Mouse (Mus musculus): ENCODE measurements around the gene Dnaic1.

Dnaic1 gene

DNA sequence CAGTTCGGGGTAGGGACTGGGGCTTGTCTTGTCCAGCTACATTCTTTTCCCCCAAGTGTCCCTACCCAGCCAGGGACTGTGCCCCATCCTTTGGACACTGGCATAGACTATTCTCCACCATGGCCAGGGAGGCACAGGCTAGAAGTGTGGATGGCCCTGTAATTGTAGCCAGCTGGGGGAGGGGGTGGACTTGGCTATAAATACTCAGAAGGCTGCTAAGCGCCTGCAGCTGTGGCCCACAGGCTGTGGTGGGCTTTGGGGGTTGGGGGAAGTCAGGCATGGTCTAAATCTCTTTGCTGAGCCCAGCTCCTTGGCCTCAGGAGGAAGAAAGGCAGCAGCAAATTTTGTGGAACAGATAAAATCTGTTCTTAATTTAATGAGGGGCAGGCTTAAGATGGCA, 66.3 kb downstream of the Dnaic1 start:
- no peak for DNase-seq (ENCODE audit: low spot score in 2 of 2)

DNA sequence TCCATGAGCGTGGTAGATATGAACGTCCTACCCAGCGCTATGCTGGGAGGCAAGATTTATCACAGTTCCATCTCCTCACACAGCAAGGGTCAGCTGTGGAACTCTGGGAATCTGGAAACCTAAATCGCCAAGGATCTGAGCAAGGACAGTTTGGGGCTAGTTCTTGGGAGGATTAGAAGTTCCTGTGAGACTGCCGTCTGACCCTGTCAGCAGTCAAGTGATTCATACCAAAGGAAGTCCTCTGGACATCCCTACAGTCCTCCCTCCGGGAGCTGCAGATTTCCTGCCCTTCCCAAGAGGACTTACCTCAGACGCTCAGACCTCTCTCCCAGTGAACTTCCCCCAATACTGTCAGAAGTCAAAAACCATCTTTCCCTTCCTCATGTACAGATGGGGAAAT, 66.8 kb downstream of the Dnaic1 start:
- no peak for DNase-seq (ENCODE audit: low spot score in 2 of 2)

DNA sequence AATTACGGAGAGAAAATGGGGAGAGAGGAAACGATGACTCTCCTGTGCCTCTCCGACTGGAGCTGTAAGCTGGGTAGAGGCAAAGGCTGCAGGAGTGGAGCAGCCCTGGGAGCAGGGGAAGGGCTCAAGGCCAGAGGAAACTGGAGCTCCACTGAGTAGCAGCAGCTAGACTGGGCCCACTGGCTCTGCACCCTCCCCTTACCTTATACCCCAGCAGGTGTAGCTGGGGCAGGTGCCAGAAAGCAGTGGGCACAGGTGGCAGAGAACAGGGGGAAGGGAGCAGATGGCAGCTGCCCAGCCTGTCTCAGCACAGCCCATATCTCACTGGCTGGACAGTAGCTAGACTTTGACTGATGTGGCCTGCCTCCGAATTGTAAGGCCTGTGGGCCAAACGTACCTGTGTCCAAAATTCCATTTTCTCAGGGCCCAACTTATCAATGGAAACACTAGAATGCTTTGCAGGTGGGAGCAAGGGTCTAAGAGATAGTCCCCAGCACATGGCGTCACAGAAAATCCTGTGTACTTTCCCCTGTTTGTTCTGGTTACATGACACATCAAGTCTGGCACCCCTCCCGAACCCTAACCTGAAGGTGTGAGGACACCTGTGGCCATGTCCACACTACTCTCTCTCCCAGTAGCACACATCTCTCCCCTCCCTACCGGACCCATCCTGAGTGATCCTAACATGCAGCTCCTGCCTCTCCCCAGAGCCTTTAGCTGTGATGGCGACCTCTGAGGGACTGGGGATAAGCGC, 67.5 kb downstream of the Dnaic1 start:
- no peak for DNase-seq (ENCODE audit: low spot score in 2 of 2)

DNA sequence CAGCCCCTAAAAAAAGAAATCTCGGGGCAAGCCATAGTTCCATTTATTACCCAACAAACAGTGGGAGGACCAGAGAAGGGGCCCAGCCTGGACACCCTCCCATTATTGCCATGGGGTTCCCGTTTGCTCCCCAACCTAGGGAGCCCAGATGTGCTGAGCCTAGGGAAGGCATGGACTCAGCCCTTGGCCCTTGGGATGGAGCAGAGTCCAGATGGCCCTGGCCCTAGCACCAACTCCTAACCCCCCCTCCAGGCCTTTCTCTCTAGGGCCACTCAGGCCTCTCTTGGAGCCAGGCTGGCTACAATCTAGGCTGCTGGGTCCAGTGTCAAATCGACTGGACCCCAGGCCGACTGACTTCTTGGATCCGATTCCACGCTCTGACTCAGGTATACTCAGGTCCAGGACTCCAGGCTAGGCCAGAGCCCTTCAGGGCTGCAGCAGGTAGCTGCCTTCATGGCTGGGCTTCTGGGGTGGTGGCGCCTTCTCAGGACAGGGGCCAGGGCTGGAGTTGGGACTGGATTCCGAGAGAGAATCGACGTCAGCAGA, 68.7 kb downstream of the Dnaic1 start:
- no peak for DNase-seq (ENCODE audit: low spot score in 2 of 2)

DNA sequence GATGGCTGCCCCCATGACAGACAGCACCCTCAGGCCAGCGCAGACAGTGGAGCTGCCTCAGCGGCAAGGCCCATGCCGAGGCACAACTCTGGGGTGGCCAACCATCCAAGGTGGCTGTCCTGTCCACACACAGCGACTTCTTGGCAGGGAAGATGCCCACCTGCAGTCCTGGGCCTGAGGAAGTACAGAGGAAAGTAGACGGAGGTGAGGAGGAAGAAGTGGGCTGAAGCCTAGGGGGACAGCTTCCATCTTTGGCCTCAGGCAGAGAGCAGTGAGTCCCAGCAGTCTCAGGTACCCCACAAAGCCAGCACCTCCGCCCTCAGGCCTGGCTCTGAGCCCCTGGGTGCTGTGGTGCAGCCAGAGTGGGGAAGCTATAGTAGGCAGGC, 69.2 kb downstream of the Dnaic1 start:
- DNase-seq (ENCODE audit: low spot score in 2 of 2): no peak

DNA sequence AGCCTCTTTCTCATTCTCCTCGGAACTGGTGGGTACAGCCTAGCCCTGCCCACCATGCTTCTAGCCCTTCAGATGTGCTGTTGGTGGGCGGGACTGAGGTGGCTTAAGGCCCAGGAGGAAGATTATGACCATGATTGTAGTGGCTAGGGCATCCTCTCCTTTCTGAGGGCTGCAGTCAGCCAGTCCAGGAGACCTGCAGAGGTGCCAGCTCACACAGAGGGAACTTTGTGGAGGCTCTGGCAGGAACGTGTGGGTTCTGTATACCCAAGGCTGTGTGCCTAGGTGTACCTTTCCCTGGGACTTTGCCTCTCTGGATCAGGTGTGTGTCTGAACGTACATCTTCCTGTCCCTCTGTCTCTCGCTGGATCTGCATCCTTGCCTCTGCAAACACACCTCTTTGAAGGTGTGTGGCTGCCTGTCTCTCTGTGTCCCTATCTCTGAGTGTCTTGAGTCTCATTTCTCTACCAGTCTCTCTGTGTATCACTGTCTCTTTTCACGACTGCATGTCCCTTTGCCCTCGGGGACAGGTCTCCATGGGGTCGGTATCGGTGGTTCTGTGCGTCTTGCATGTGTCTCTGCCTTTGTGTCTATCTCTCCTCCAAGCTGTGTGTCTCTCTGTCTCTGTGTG, 69.8 kb downstream of the Dnaic1 start:
- no peak for DNase-seq (ENCODE audit: low spot score in 2 of 2)

DNA sequence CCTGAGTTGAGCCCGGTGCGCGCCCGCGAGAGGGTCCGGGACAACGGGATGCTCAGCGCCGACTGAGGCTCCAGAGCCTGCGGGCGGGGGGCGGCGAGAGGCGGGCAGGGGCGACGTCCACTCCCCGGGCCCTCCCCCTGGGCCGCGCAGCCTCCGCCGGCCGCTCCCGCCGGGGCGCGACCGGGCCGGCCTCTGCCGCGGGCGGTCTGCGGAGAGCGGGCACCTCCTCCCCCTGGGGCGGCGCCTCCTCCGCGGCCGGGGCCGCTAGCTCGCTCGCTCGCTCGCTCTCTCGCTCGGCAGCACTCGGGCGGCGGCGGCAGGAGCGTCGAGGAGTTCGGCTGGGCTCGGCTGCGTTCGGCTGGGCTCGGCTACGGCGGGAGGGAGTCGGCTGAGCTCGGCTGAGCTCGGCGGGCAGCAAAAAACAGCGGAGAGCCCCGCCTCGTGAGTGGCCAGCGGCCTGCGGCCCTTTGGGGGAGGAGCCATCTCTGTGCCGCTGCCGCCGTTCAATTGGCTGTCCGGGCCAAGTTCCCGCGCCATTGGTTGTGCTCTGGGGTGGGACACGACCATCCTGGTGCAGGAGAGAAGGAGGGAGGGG, 70.4 kb downstream of the Dnaic1 start, which contains the start of gene Enho:
Enho (minus strand) TSS at position 412 of the 595 bp plus-strand sequence.
- peak; percentile 89 to 93 for DNase-seq (ENCODE audit: low spot score in 2 of 2)

DNA sequence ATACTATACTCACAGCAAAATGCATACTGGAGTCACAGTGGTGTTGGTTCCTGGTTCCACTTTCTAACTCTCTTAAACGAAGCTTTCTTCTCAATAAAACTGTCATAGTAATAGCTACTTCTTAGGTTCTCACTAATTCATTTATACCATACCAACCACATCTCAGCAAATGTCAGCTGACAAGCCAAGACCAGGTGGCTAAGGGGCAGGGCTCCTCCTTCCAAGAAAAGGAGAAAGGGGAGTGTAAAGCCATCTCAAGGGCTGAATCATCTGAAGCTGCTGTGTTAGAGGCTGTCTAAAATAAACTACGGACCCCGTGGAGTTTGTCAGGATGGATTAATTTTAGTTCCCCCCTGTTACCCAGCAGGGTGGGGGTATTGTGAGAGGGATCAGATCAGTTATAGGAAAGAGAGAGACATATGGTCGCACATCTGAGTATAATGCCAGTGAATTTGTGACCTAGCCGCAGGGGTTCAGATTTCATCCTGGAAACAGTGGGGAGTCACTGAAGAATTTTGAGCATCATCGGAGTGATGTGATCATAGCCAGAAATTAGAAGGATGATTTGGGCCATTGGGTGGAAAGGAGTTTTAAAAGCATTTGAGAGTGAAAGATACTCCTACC, 71.7 kb downstream of the Dnaic1 start:
- DNase-seq (ENCODE audit: low spot score in 2 of 2): no peak

DNA sequence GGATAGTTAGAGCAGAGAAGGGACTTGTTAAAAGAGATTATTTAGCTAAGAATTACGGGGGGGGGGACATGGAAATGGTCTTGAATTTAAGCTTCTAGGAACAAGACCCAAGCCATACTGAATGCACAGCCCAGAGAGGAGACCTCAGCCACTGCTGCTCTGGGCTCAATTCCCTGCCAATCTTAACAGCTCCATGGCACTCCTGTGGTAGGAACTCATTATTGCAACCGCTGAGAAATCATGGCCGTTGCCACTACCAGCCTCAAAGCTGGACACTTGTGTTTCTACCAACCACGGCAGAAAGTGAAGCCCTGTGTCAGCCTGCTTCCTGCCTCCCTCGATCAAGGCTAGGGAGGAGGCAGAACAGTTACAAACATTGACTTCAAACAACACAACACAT, 75.9 kb downstream of the Dnaic1 start:
- peak in 1 of 2 experiments; percentile 42 for DNase-seq (ENCODE audit: low spot score in 2 of 2)

DNA sequence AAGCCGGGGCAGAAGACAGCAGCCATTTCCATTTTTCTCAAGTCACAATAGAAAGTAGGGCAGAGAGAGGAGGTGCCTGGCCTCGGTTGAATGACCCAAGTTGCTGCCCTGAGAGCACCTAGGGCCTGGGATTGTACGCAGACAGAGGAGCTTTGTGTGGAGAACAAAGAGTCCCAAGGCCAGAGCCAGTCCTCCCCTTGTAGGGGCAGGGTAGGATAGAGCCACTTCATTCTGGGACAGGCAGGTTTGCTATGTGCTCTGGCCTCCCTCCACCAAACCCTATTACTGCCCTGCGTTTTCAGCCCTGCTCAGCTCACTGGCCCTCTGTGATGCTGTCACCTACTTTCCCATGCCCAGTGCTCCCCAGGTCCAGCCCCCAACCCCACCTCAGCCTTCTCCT, 78.6 kb downstream of the Dnaic1 start:
- no peak for DNase-seq (ENCODE audit: low spot score in 2 of 2)

DNA sequence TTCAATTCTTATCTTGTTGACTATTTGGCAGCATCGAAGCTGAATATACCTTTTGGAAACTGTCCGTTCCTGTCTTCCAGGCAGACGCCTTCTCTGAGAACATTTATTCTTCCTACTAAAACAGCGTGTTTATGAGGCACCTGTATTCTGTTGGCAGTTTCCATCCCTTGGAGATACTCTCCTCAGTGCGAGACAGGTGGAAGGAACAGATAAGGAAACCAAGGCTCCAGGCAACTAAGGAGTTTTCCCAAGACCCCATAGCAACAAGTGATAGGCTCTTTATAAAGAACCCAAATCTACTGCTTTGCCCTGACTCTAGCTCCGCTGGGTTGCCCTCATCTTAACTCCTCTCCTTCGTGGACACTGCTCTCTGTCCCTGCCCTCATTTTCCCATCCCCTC, 79.1 kb downstream of the Dnaic1 start:
- no peak for DNase-seq (ENCODE audit: low spot score in 2 of 2)

DNA sequence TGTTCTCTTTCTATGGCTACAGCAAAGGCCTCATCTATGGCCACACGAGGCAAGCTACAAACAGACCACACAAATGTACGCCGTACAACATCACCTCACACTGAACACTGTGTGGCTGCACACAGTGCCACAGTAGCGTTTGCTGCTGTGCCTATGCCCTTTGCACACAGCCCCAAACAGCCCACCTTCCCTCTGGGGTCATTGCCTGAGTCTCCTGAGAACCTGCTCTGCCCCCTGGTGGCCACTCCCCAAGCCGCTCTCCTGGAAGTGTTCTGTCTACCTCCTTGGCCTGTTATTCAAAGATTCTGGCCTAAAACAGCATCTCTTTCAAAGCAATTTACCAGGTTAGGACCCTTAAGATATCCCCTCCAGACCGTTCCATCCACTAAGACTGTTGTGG, 83.7 kb downstream of the Dnaic1 start:
- DNase-seq (ENCODE audit: low spot score in 2 of 2): peak in 1 of 2 experiments; percentile 73

DNA sequence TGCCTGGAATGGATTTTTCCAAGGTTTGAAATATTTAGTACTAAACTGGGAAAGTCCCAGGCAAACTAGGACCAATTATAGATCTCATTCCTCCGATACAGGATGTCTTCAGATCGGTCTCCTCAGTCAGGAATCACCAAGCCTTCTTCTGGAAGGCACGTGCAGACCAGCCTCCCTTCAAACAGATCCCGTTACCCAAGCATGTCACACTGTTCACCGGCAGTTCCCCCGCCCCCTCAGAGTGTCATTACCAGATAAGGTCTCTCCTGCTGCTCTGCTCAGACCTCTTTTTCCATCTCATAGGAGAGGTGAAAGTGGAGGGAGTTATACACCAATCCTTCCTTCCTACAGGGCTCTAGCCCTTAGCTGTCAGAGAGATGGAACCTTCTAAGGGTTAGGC, 84.2 kb downstream of the Dnaic1 start:
- no peak for DNase-seq (ENCODE audit: low spot score in 2 of 2)

DNA sequence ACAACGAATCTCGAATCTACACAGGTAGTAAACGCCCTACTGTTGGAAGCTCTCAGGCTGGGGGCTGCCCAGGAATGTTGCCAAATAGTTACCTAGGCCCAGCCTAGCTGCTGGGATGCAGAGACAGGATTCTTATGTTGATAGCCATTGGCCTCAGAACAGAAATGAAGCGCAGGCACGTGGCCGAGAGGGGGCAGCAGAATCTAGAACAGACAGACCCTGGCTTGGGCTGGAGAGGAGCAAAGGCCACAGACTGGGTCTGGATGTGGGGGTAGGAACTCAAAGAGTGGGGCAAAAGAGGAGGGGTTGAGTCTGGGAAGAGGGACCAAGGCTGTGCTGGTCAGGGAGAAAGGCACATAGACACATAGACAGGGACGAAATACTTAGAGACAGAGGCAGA, 84.6 kb downstream of the Dnaic1 start:
- DNase-seq (ENCODE audit: low spot score in 2 of 2): peak in 1 of 2 experiments; percentile 53

DNA sequence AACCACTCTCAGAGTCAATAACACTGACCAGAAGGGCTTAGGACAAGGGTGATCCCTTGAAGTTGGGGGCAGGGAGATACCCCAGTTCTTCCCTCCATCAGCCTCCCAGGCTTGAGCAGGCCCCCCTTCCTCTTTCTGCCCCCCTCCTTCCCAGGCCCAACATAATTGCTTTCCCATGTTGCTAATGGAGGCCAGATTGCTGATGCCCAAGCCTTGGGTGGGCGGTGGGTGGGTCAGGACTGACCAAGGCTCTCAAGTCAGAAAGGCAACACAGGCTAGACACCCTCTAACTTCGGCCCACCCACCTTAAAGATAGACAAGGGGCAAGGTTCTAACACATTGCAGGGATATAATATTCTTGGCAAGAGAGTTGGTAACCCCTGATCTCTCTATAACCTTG, 86.0 kb downstream of the Dnaic1 start:
- no peak for DNase-seq (ENCODE audit: low spot score in 2 of 2)

DNA sequence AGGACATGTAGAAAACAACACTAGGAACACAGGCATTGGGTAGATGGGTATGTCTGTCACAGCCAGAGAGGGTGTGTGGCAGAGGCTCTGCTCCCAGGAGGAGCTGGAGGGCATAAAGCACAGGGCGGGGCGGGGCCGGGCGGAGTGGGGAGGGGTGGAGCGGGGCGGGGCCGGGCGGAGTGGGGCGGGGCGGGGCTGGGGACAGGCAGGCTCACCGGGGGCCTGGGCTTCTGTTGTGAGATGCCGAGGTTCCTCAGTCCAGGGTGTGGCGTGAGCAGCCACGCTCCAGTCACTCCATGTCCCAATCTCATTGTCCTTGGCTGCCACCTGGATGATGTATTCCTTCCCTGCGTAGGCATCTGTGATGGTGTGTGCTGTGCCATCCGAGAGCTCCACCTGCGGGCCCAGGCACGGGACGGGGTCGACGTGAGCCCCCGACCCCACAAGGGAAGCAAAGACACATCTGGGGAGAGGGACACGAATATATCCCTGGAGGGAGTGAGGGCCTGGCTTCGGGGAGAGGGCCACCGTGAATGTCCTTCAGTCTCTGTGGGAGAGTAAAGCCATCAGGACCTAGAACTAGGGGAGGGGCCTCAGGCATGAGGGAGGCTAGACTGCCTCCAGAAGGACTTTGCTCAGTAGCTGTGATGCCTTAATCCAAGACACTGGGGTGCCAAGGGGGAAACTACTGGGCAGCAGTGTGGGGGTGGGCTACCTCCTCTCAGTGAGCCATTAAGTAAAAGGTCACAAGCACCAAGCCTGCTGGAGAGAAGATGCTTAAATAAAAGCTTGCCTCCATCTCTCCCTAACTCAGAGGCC, 89.2 kb downstream of the Dnaic1 start:
- no peak for DNase-seq (ENCODE audit: low spot score in 2 of 2)

DNA sequence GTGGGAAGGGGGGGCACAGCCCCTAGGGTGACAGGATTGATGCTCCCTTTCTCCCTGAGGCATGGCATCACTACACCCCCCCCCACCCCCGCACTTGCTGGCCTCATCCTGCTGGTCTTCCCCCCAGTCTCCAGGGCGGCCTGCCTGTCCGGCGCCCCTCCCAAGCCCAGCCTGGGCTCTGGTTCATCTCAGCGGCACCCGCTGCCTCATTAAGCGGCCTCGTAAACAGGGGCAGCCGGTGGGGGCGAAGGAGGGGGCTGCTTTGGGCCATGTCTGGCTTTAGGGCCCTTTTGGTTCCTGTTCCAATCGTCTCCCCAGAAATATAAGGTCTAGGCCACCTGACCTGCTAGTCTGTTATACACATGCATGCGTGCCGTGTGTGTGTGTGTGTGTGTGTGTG, 90.0 kb downstream of the Dnaic1 start:
- no peak for DNase-seq (ENCODE audit: low spot score in 2 of 2)

DNA sequence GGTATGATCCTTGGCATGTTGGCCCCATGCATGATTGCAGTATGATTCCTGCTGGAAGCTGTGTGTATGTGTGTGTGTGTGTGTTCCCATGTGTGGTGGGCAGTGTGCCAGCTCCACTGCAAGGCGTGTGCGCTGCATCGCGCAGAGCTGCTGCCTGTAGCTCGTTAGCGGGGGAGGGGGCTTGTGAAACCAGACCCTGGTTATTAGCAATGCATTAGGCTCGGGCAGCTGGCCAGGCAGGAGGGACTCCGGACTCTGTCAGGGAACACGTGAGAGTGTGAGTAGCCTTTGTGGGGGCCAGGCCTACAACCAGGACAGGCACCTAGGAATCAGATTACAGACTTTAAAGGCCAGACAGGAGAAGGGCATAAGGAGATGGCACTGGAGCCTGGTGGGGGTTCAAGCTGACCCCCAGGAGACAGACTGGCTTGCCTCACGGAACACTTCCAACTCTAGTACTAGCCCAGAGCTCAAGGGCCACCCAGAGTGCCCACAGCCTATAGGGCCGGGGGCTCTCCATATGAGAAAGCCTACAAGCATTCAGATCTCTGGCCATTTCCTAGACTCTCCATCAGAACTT, 91.4 kb downstream of the Dnaic1 start:
- DNase-seq (ENCODE audit: low spot score in 2 of 2): no peak

DNA sequence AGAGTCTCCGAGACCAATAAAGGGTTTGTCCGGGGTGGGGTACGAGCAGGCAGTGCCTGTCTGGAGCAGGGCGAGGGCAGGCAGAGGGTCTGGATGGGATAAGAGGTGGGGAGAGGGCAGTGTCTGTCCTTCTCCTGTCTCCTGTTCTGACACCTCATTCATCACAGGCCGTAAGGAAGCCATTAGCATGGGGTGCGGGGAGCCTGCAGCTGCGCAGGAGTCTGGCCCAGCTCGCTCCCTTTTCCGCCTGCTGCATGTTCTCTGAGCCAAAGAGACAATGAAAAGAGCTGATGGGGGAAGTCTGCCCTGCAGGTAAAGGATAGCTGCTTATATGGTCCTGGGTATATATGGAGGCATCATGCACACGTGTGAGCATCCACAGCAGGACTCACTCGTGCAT, 93.1 kb downstream of the Dnaic1 start:
- DNase-seq (ENCODE audit: low spot score in 2 of 2): no peak

DNA sequence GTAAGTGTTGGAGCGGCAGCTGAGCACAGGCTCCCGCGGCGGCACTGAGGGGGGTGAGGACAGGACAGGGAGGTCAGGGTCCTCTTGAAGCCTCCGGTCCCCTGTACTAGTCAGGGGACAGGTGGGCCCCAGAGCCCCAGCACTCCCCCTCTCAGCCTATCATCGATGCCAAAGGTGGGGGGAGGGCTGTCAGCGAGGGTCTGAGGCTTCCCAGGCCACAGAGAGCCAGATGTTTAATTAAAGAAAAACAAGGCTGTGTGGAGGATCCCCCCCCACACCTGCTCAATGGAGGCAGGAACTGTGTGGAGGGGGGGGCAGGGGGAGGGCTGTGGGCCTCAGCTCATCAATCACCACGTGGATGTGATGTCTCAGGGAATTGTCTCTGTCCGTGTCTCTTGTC, 94.0 kb downstream of the Dnaic1 start:
- DNase-seq (ENCODE audit: low spot score in 2 of 2): no peak

DNA sequence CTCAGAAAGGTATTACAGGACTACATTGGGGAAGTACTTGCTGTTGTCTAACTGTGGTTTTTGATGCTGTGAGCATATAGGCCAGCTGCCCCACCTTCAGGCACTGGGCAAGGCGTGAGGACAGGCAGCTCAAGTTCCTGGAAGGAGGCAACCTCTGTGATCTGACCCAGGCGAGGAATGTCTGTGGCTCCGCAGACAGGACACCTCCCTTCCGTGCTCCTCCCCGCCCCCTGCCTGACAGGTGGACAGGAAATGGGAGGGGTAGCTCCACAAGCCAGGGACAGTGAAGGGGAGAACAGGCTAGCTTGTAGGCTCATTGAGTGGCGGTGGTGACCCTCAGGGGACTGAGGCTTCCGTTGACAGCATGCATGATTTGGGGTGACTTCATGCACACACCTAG, 95.0 kb downstream of the Dnaic1 start:
- DNase-seq (ENCODE audit: low spot score in 2 of 2): no peak

All from frontal cortex, postnatal 10 days (tissue).